Mouse (Mus musculus) A20 (cell line): ENCODE measurements around the gene Uck2.

Experiments
- DNase-seq: peaks from one replicate; pipeline ENCODE4 v3.0.0-alpha.2; 2011; ENCODE audit warnings: low read depth, low spot score

The Uck2 gene

DNA sequence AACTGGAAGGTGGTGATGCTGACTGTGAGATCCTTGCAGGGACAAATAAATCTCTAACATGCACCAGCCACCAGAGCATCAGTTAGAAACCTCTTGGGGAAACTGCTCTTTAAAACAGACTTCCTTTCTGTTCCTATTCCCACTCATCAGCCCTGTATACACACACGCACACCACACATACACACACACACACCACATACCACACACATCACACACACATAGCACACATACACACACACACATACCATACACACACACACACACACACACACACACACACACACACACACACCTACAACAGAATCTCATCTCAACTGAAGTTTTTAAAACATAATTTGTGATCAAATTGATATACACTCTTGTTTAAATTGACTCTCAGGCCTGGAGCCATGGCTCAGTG, 72.4 kb downstream of the Uck2 start:
- DNase-seq = no peak

- peak; percentile 59 for DNase-seq
Observed at GRCm38 (mm10) chr1:167211979-167212614, 73.0 kb downstream of the Uck2 start.

DNA sequence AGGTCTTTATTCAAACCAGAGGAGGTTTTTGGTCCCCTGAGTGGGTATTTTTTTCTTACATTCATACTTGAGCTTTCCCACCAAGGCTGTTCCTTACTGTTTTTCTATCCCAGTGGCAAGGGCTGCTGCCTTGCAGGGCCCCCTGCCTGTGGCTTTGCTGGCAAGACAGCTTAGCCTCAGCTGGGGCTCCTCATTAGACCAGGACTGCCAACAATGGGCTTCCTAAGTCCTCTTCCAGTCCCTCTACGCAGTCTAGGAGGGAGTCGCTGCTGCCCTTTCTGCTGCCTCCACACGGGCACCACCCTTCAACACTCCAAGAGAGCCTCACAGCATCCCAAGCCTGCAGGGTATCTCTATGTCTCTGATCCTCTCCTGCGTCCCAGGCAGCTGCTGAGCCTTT, 76.3 kb downstream of the Uck2 start:
- DNase-seq = no peak

DNA sequence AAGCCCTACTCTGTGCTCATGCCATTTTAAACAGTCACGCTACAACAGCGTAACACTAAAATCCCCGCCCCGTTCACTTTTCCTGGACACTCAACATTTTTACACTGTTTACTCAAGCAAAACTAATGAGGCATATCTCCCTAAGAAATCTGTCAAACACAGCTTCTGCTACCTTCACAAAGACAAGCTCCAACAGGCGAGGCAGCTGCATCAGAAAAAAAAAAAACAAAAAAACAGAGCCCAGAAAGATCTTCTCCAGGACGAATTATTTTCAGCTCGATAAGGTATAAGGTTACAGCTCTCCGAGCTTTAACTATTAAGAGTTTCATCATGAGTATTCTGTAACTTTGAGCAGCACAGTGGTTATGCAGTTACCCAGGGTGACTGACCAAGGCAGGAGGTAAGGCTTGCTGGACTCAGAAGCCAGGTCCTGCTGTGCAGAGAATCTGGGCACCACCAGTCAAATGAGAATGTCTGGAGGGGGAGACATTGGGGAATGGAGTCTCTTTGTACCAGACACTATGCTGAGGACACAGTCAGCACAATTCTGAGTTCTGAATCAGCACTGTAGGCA, 79.9 kb downstream of the Uck2 start:
- DNase-seq = peak; percentile 18

DNA sequence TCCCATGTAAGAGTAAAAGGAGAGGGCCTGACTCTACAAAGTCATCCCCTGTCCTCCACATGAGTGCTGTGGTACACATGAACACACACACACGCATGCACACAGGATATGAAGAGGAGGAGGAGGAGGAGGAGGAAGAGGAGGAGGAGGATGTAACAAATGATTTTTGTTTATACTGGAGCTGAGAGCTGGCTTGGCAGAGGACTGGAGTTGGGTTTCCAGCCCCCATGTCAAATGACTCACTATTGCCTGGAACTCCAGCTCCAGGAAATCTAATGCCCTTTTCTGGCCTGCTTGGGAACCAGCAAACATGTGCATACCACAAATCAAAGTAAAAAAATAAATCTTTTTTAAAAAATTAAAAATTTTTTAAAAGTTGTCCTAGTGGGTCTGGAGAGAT, 80.7 kb downstream of the Uck2 start:
- no peak for DNase-seq

DNA sequence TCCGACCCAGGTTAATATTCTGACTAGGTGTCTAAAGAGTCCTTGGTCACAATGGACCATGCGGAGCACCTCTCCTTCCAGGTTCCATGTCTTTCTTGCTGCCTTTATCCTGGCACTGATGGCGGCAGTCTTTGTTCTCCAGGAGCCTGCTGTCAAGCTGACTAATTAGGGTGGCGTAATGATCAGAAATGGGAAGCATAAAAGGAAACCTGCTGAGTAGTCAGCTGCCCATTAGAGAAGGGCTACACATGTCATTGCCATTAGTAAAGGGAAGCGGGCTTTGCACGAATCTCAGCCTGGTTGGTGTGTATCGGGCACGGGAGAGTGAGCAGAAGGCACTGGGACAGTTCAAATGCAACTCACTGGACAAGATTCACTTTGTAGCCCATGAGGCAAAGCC, 90.4 kb downstream of the Uck2 start:
- no peak for DNase-seq

DNA sequence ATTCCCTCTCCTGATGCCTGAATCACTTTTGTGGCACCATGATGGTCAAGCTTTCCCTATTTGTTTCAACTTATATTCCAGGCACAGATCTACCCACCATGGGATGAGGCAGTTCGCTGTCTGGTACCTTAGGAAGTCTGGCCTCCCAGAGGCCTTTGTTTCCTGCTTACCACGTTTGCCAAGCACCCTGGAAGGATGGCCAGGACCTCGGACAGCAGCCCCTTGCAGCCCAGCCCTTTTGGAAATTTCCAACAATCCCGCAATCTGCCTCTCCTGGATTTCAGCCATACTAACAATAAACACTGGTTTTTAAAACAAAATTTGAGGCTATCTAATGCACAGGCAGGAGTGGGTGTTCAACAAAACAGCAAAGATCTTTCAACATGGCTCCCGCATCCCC, 97.3 kb downstream of the Uck2 start:
- no peak for DNase-seq

DNA sequence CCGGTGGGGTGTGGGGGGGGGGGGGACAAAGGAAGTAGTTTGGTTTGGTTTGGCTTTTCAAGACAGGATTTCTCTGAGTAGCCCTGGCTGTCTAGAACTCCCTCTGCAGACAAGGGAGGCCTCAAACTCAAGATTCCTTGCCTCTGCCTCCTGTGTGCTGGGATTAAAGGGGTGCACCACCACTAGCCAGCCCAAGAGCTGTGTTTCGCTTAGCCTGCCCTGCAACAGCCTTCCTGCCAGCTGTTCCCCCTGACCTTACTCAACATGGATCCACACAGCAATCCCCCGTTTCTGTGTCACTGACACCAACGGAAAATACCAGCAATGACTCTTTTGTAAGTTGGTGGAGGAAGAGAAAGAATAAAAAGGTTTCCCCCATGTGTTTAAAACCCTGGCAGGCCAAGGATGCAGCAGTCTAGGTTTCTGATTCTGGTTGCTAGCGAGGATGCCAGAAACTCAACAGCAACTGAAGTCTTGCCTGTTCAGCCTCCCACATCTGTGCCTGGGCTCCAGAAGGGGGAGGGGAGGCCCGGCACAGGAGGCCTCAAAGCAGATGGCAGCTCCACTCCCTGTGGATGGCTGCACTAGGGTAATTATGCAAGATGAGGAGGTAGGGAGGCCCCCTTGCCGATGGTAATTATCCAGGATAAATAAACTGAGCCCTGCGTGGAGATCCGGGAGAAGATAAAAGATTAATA, 103.1 kb downstream of the Uck2 start:
- no peak for DNase-seq
